Mouse (Mus musculus) G1E (cell line): ENCODE measurements around the gene Rbm3.

ENCODE experiments used
- CTCF ChIP-seq: IDR thresholded peaks from 2 replicates; pipeline ENCODE4 v1.5.1; 2012; ENCODE audit warnings: low read depth, low read length, inconsistent platforms, mixed read lengths
- GATA1 ChIP-seq: IDR thresholded peaks from 2 replicates; pipeline ENCODE4 v1.6.1; 2012; ENCODE audit warnings: borderline replicate concordance, low read length, inconsistent platforms, mixed read lengths
- POLR2AphosphoS5 ChIP-seq: IDR thresholded peaks from 2 replicates; pipeline ENCODE4 v1.6.1; 2012; ENCODE audit warnings: low read depth, low read length, inconsistent platforms; ENCODE audit not compliant: insufficient replicate concordance
- TAL1 ChIP-seq: conservative IDR thresholded peaks from 2 replicates; pipeline ENCODE4 v1.6.1; 2012; ENCODE audit warnings: low read depth, low read length, inconsistent platforms, mixed read lengths

DNA sequence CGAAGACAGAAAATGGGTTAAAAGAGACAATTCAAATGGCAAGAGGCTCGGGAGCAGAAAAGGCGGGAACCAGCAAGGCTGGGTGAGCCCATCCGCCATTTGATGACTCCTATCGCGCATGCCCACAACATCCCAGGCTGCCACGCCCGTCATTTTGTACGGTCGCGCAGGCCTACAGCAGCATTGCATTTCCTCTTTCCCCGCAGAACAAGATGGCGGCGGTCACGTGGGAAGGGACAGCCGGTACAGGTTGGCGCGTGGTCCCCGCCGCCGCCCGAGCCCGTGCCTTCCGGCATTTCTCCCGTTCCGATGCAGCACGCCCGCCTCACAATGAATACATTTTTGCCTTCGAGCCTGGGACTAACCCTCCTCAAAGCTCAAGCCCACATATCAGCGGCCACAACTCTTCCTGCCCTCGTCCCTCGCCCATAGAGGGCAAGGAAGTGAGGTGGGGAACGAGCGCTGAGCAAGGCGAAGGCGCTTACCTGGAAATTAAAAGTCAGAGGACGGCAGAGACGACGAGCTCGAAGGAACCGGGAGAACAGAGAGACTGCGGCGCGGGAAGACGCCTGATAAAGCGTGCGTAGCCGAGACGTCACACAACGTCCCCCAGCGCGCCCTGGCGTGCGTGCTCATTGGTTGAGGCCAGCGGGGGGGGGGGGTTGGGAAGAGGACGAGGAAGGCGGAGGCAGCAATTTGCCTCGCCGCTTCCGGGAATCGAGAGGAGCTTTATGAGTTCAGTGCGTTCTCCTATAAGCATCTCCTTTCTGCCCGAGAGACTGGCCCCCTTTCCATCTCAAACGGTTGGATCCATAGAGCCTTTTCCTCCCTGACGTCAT, at the start of gene Rbm3:
- TF ChIP-seq CTCF (no peak), TAL1 (no peak), GATA1 (no peak), POLR2AphosphoS5 (no peak)
